Mouse (Mus musculus) C2C12 (cell line): Measurements from ENCODE around the gene Baz2a. TPM values are rescaled to one million over a fixed set of nuclear protein-coding genes. Genes with fewer than 3 reads are reported as not detected.

Experiments
- H3K27me3 ChIP-seq: one replicate; pipeline ENCODE4 v1.6.1; 2011; ENCODE audit not compliant: control insufficient read depth, insufficient read depth, insufficient read length
- H3K36me3 ChIP-seq: one replicate; pipeline ENCODE4 v1.6.1; 2011; ENCODE audit not compliant: control insufficient read depth, insufficient read depth
- H3K4me3 ChIP-seq: one replicate; pipeline ENCODE4 v1.5.1; 2011; ENCODE audit warnings: mild to moderate bottlenecking, control low read depth; ENCODE audit not compliant: poor library complexity, insufficient read depth, severe bottlenecking
- H3K79me2 ChIP-seq: one replicate; pipeline ENCODE4 v1.6.1; 2011; ENCODE audit not compliant: control insufficient read depth, insufficient read depth
- H3K79me3 ChIP-seq: one replicate; pipeline ENCODE4 v1.6.1; 2011; ENCODE audit warnings: low read depth, control low read depth
- H3ac ChIP-seq: one replicate; pipeline ENCODE3; 2011; ENCODE audit warnings: low read depth; ENCODE audit not compliant: control insufficient read depth, insufficient read length
- CEBPB ChIP-seq: IDR thresholded peaks from one replicate; pipeline ENCODE4 v1.6.1; 2011; ENCODE audit warnings: low read depth, mild to moderate bottlenecking, control low read depth, moderate library complexity
- CTCF ChIP-seq: IDR thresholded peaks from one replicate; pipeline ENCODE4 v1.5.1; 2011; ENCODE audit not compliant: control insufficient read depth, insufficient read depth, insufficient read length
- FOSL1 ChIP-seq: IDR thresholded peaks from one replicate; pipeline ENCODE4 v1.8.0; 2011; ENCODE audit warnings: mild to moderate bottlenecking, low read length; ENCODE audit not compliant: poor library complexity, insufficient read depth, severe bottlenecking
- MAX ChIP-seq: IDR thresholded peaks from one replicate; pipeline ENCODE4 v1.6.1; 2011; ENCODE audit warnings: mild to moderate bottlenecking, control low read depth
- MYOD1 ChIP-seq: IDR thresholded peaks from one replicate; pipeline ENCODE4 v1.6.1; 2011; ENCODE audit warnings: low read depth; ENCODE audit not compliant: control insufficient read depth, insufficient read length
- MYOG ChIP-seq: IDR thresholded peaks from one replicate; pipeline ENCODE4 v1.6.1; 2011; ENCODE audit not compliant: control insufficient read depth, insufficient read length; ENCODE audit errors: extremely low read depth
- USF1 ChIP-seq: IDR thresholded peaks from one replicate; pipeline ENCODE4 v1.6.1; 2011; ENCODE audit warnings: low read depth, mild to moderate bottlenecking, control low read depth, moderate library complexity
- microRNA-seq: library from miRNA; unstranded; fragments of <30 nt; microRNA quantifications from one replicate; pipeline ENCODE4, GENCODE M21; 2019; ENCODE audit warnings: borderline microRNAs expressed
- polyA plus RNA-seq: library from polyadenylated mRNA; unstranded; fragments of >200 nt; fragmentation: generic; extraction: Trizol; gene quantifications from one replicate; pipeline ENCODE4 v1.2.1, GENCODE M21; 2012; ENCODE audit warnings: missing spikeins

Baz2a gene
- polyA plus RNA-seq, 1 experiment: 8.2 TPM

DNA sequence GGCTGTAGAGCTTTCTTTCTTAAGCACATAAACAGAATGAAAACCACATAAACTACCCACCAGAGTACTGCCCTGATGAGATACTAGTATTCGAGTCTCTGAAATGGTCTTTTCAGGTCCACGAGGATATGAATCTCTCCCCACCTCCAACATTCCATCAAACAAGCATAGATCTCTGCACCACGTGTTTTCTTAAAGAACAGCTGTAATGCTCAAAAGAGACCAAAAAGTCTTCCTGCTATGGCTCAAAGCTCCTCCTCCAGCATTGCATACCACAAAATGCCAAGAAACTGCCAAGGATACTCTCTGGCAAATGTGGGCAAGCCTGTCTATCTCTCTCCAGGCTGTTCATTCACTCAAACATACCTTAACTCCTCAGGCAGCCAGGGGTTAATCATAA is 83.9 kb downstream of the Baz2a start:
- H3ac ChIP-seq: peak overlapping the region; percentile 81
- H3K36me3 ChIP-seq: peaks cover 11% of the 10 kb centered on the region
- peaks cover 59% of the 10 kb centered on the region for H3K79me2 ChIP-seq
- no peaks in the 10 kb centered on the region for H3K27me3 ChIP-seq
- peak overlapping the region; percentile 55 for H3K4me3 ChIP-seq
- no peak for TF ChIP-seq MYOD1
- no peak for TF ChIP-seq CTCF
- no peak for TF ChIP-seq MYOG
- TF ChIP-seq MAX: peak; percentile 88
- no peak for TF ChIP-seq CEBPB
- TF ChIP-seq FOSL1: no peak
- TF ChIP-seq USF1: peak; percentile 74
- H3K79me3 ChIP-seq: peaks cover 47% of the 10 kb centered on the region

DNA sequence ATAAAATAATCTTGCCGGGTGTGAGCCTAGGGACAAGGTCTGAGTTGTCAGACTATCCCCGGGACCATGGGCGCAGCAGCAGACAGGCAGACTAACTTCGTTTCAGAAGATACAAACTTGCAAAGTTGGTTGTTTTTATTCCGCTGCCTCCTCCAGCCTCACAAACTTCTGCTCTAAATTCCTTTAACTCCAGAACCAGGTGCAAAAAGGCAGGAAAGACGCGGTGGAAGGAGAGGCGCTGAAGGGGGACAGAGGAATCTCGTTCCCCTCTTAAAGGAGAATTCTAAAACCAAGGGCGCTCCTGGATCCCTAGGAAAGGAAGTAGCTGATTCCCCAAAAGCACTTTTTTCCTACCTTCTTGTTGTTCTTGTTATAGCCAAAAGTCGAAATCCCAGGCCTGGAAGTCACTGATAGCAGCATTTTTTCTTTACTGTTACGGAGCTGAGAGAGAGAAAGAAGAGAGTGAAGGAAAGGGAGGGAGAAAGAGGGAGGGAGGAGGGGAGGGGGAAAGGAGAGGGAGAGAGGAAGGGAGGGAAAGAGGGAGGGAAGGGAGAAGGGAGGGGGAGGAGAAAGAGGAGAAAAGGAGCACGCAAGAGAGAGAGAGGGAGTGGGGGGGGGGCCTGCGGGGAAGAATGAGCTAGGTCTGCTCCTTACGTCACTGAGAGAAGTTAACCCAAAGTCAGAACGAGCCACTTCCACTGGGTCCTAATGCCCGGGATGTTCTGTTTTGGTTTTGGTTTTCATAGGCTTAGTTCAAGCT is 84.8 kb downstream of the Baz2a start:
- TF ChIP-seq CTCF (no peak), FOSL1 (no peak), CEBPB (no peak), USF1 (no peak), MAX (peak; percentile 31), MYOD1 (peak; percentile 8), MYOG (no peak)
- Histone ChIP-seq H3K27me3 (no peaks in the 10 kb centered on the region), H3ac (peak overlapping the region; percentile 81), H3K79me3 (peaks cover 39% of the 10 kb centered on the region), H3K36me3 (peaks cover 11% of the 10 kb centered on the region), H3K79me2 (peaks cover 50% of the 10 kb centered on the region), H3K4me3 (peak overlapping the region; percentile 55)

DNA sequence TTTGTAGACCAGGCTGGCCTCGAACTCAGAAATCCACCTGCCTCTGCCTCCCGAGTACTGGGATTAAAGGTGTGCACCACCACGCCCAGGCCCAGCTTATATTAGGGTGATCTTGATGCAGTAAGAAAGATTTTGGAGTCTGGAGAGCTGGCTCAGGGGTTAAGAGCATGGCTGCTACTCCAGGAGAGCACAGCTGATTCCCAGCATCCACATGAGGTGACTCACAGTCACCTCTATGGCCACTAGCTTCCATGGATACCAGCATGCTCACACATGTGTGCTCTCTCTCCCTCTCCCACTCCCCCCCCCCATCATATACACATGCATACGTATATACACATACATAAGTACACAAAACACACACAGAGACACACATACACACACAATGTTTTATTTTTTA is 85.9 kb downstream of the Baz2a start:
- TF ChIP-seq CTCF (no peak), FOSL1 (no peak), CEBPB (no peak), MYOG (no peak), USF1 (no peak), MAX (no peak), MYOD1 (no peak)
- Histone ChIP-seq H3K27me3 (no peaks in the 10 kb centered on the region), H3K79me3 (peaks cover 32% of the 10 kb centered on the region), H3ac (no peak overlapping the region), H3K79me2 (peaks cover 39% of the 10 kb centered on the region), H3K36me3 (peaks cover 11% of the 10 kb centered on the region), H3K4me3 (no peak overlapping the region)

Small RNA genes within 50 kb of the gene (microRNA-seq; reads per million reads assigned to microRNA genes)
- gene Mir677: 33.7 reads per million, percentile 67 among the genes with 10 or more reads in this experiment

Other genes starting within 250 kb of the Baz2a start
- not detected for gene Rdh19, start 241.6 kb upstream of the Baz2a start, polyA plus RNA-seq
- gene Rdh16f2, start 225.1 kb upstream of the Baz2a start, polyA plus RNA-seq: not detected
- not detected for gene Rdh7, start 202.8 kb upstream of the Baz2a start, polyA plus RNA-seq
- not detected for gene Sdr9c7, start 193.1 kb upstream of the Baz2a start, polyA plus RNA-seq
- not detected for gene Hsd17b6, start 84.0 kb upstream of the Baz2a start, polyA plus RNA-seq
- 27.8 TPM for gene Prim1, start 76.4 kb upstream of the Baz2a start, polyA plus RNA-seq
- gene Naca, start 56.0 kb upstream of the Baz2a start, polyA plus RNA-seq: 936 TPM
- 133 TPM for gene Ptges3, start 32.6 kb upstream of the Baz2a start, polyA plus RNA-seq
- 3,917 TPM for gene Atp5b, start 8.3 kb upstream of the Baz2a start, polyA plus RNA-seq
- 61.4 TPM for gene Rbms2, start 88.7 kb downstream of the Baz2a start, polyA plus RNA-seq
- gene Gls2, start 102.9 kb downstream of the Baz2a start, polyA plus RNA-seq: 2.8 TPM
- gene Spryd4, start 120.2 kb downstream of the Baz2a start, polyA plus RNA-seq: 13.4 TPM
- not detected for gene Mip, start 134.3 kb downstream of the Baz2a start, polyA plus RNA-seq
- gene Timeless, start 140.5 kb downstream of the Baz2a start, polyA plus RNA-seq: 17.7 TPM
- gene Apon, start 162.5 kb downstream of the Baz2a start, polyA plus RNA-seq: 0.16 TPM
- not detected for gene Apof, start 177.1 kb downstream of the Baz2a start, polyA plus RNA-seq
- gene Stat2, start 179.0 kb downstream of the Baz2a start, polyA plus RNA-seq: 3.9 TPM
- gene Il23a, start 207.2 kb downstream of the Baz2a start, polyA plus RNA-seq: not detected
- 5.0 TPM for gene Pan2, start 211.8 kb downstream of the Baz2a start, polyA plus RNA-seq
- gene Cnpy2, start 230.9 kb downstream of the Baz2a start, polyA plus RNA-seq: 102 TPM
- 212 TPM for gene Cs, start 246.2 kb downstream of the Baz2a start, polyA plus RNA-seq